Mouse (Mus musculus): ENCODE results near the gene Dhrs2. TPM values are rescaled to one million over a fixed set of nuclear protein-coding genes. Genes with fewer than 3 reads are reported as not detected.

The Dhrs2 gene
- polyA plus RNA-seq, 1 experiment from 2014 or later = 1.3 TPM

GRCm38 (mm10) chr14:55271158-55271557 is 49.4 kb downstream of the Dhrs2 start:
- no peak for ATAC-seq (ENCODE audit: low FRiP score)
- Histone ChIP-seq H3K4me3 (no peak overlapping the region), H3K9ac (no peak overlapping the region), H3K4me1 (replicated peaks) (no peaks in the 10 kb centered on the region; the same call in 1 of the 2 replicates), H3K36me3 (no peaks in the 10 kb centered on the region), H3K4me2 (no peak overlapping the region), H3K27me3 (no peaks in the 10 kb centered on the region), H3K9me3 (no peaks in the 10 kb centered on the region), H3K27ac (no peak overlapping the region)
- 65% methylated on average over 3 of the region's 3 CpGs for whole genome bisulfite sequencing

GRCm38 (mm10) chr14:55273023-55273422 is 51.2 kb downstream of the Dhrs2 start:
- Histone ChIP-seq H3K4me3 (no peak overlapping the region), H3K27me3 (no peaks in the 10 kb centered on the region), H3K4me1 (replicated peaks) (no peaks in the 10 kb centered on the region), H3K4me2 (no peak overlapping the region), H3K9ac (no peak overlapping the region), H3K36me3 (no peaks in the 10 kb centered on the region), H3K27ac (no peak overlapping the region), H3K9me3 (no peaks in the 10 kb centered on the region)
- no peak for ATAC-seq (ENCODE audit: low FRiP score)
- WGBS = 83% methylated on average over 4 of the region's 4 CpGs

- Histone ChIP-seq H3K9me3 (no peaks in the 10 kb centered on the region), H3K27ac (no peak overlapping the region), H3K9ac (no peak overlapping the region), H3K4me2 (no peak overlapping the region), H3K4me1 (replicated peaks) (no peaks in the 10 kb centered on the region), H3K27me3 (no peaks in the 10 kb centered on the region), H3K4me3 (no peak overlapping the region), H3K36me3 (no peaks in the 10 kb centered on the region)
- WGBS = 94% methylated on average over 6 of the region's 6 CpGs
- ATAC-seq (ENCODE audit: low FRiP score) = no peak
These were observed 53.0 kb downstream of the Dhrs2 start for GRCm38 (mm10) chr14:55274810-55275209.

- Histone ChIP-seq H3K4me3 (no peak overlapping the region), H3K36me3 (no peaks in the 10 kb centered on the region), H3K9me3 (no peaks in the 10 kb centered on the region), H3K4me2 (no peak overlapping the region), H3K27me3 (no peaks in the 10 kb centered on the region), H3K4me1 (replicated peaks) (no peaks in the 10 kb centered on the region), H3K27ac (no peak overlapping the region), H3K9ac (no peak overlapping the region)
- WGBS = 85% methylated on average over 7 of the region's 7 CpGs
- ATAC-seq (ENCODE audit: low FRiP score) = no peak
These were observed 57.7 kb downstream of the Dhrs2 start for GRCm38 (mm10) chr14:55279322-55280069.

Other genes with a start within 250 kb of the Dhrs2 start
- gene Gm17428, start 245.1 kb upstream of the Dhrs2 start, polyA plus RNA-seq (2015; fragmentation: Nextera tagmentation; extraction: Ambion mirVana) = not detected in 2 replicates
- gene Myh7, start 227.4 kb upstream of the Dhrs2 start, polyA plus RNA-seq (2015; fragmentation: Nextera tagmentation; extraction: Ambion mirVana) = 8.2 and 9.2 TPM in 2 replicates
- 53.4 and 53.7 TPM in 2 replicates for gene Ngdn, start 206.6 kb upstream of the Dhrs2 start, polyA plus RNA-seq (2015; fragmentation: Nextera tagmentation; extraction: Ambion mirVana)
- gene Zfhx2, start 129.7 kb upstream of the Dhrs2 start, polyA plus RNA-seq (2015; fragmentation: Nextera tagmentation; extraction: Ambion mirVana) = 29.4 and 31.9 TPM in 2 replicates
- gene Thtpa, start 127.2 kb upstream of the Dhrs2 start, polyA plus RNA-seq (2015; fragmentation: Nextera tagmentation; extraction: Ambion mirVana) = 29.8 and 30.7 TPM in 2 replicates
- 6.5 and 6.6 TPM in 2 replicates for gene Ap1g2, start 115.4 kb upstream of the Dhrs2 start, polyA plus RNA-seq (2015; fragmentation: Nextera tagmentation; extraction: Ambion mirVana)
- 22.2 and 22.6 TPM in 2 replicates for gene Jph4, start 105.1 kb upstream of the Dhrs2 start, polyA plus RNA-seq (2015; fragmentation: Nextera tagmentation; extraction: Ambion mirVana)